Mouse (Mus musculus) brain, embryonic 14.5 days (tissue): ENCODE measurements around the gene Cntn2.

ENCODE experiments used
- CTCF ChIP-seq: fragments of 200-500 bp; IDR thresholded peaks from 2 replicates; pipeline ENCODE4 v1.5.1; 2012; ENCODE audit warnings: inconsistent platforms, mild to moderate bottlenecking, moderate library complexity, borderline replicate concordance; ENCODE audit not compliant: insufficient read depth, insufficient read length; ENCODE audit errors: extremely low read depth
- POLR2A ChIP-seq: fragments of 200-500 bp; IDR thresholded peaks from 2 replicates; pipeline ENCODE4 v1.6.1; 2012; ENCODE audit warnings: mild to moderate bottlenecking, inconsistent platforms, borderline replicate concordance; ENCODE audit not compliant: poor library complexity, insufficient read depth, insufficient read length, severe bottlenecking; ENCODE audit errors: extremely low read depth

DNA sequence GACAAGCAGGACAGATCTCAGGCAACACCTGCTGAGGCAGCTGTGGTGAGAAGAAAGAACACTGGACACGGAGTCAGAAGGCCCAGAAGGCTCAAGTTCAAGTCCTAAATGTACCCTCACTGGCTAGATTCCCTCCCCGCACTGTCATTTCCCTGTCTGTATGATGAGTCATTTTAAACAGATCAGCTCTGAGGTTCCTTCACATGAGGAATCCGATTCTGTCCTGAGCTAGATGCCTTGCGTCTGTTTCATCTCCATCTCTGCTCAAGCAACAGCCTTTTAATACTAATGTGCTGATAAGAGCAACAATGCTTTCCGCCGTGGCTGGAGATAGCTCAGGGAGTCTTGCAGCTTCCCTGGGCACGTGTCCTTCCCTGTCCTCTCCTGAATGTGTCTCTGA lies 22.7 kb upstream of the Cntn2 start:
- TF ChIP-seq CTCF = no peak
- no peak for TF ChIP-seq POLR2A
